Mouse (Mus musculus) frontal cortex, adult 2 months (tissue): ENCODE results near the gene Lypd6. TPM values are rescaled to one million over a fixed set of nuclear protein-coding genes. Genes with fewer than 3 reads are reported as not detected.
A peak's percentile ranks its signal among the peaks of the same experiment; 100 is the strongest.

ENCODE experiments used
- DNase-seq, 2 experiments: peaks; one replicate each; pipeline ENCODE4 v3.0.0; 2022; ENCODE audit warnings: low spot score in 1 of 2; ENCODE audit errors: extremely low spot score in 1 of 2
- polyA plus RNA-seq: library from polyadenylated mRNA; depleted of rRNA; stranded (reverse); fragments of >200 nt; gene quantifications from 2 replicates; pipeline ENCODE4 v1.2.3, GENCODE M21; 2012; rRNA removed

The Lypd6 gene
- polyA plus RNA-seq, 1 experiment: 14.7 TPM

GRCm38 (mm10) chr2:50163608-50164007 lies 97.4 kb downstream of the Lypd6 start:
- DNase-seq: peak in 1 of 2 experiments; percentile 17

- DNase-seq: no peak
Observed at GRCm38 (mm10) chr2:50165277-50165676, 99.0 kb downstream of the Lypd6 start.

- no peak for DNase-seq
Observed at GRCm38 (mm10) chr2:50166082-50166481, 99.9 kb downstream of the Lypd6 start.

- DNase-seq: no peak
Observed at GRCm38 (mm10) chr2:50173730-50174528, 107.7 kb downstream of the Lypd6 start.

DNA sequence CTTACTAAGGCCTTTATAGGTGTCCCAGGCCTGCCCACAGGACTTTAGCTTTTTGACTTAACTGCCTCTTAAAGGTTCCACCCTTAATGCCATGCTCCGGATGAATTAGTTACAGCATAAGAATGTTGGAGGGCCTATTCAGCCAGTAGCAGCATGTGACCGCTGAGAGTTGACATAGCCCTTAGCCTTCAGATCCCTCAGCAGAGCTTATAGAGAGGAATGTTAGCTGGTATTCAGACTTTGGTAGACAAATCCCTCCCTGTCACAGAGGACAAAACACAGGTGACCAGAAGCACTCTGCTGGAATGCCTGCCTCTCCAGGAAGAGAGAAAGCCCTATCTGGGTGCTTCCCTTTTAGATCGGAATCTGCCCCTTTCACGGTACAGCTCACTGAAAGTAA lies 109.5 kb downstream of the Lypd6 start:
- DNase-seq: no peak

GRCm38 (mm10) chr2:50179164-50179563 lies 112.9 kb downstream of the Lypd6 start:
- no peak for DNase-seq

DNA sequence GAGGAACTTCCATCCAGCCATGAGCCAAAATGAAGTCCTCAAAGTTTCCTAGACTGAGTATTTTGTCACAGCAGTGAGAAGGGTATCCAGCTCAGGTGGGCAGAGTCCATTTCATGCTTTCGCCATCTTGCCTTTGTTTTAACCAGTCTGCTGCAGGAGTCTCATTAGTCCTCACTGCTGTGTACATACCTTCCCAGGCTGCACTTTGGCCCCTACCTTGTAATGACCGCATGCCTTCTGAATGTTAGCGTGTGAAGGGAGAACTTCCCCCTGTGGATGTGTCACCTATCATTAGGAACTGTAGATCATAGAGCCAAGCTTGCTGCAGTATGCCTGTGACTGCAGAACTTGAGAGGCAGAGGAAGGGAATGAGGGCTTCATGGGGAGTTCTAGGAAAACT lies 114.2 kb downstream of the Lypd6 start:
- DNase-seq: no peak

DNA sequence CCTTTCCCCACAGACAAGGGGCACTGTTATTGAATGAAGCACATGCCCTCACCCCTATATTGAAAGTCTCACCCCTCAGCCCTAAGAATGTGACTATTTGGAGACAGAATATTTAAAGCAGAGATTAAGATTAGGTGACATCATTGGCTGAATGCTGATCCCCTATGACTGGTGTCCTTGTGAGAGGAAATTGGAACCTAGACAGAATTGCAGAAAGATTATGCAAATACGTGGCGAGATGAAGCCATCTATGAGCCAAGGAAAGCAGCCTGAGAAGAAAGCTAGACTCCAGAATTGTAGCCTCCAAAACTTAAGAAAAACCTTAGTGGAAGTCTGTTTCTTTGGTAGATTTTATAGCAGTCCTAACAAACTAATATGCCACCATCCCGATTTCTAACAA lies 115.1 kb downstream of the Lypd6 start:
- DNase-seq: no peak

- peak in 1 of 2 experiments; percentile 52 for DNase-seq
Observed at GRCm38 (mm10) chr2:50186711-50187405, 120.6 kb downstream of the Lypd6 start.

DNA sequence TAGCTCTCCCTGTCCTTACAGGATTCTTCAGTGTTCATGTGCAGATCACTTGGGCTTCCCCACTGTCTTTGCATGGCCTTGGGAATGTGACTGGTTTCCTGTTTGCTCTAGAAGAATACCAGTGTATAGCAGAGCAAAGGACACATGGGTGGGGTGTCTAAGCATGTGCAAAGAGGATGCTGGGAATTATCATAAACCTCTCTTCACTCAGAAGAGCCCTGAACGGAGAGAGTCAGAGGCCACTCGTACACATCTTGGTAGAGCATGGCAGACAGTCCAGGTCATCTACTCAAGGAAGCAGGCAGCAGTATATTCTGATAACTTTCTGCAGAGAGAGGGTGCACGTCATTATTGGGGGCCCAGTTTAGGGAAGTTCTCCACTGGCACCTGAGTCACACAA lies 122.6 kb downstream of the Lypd6 start:
- DNase-seq: no peak

DNA sequence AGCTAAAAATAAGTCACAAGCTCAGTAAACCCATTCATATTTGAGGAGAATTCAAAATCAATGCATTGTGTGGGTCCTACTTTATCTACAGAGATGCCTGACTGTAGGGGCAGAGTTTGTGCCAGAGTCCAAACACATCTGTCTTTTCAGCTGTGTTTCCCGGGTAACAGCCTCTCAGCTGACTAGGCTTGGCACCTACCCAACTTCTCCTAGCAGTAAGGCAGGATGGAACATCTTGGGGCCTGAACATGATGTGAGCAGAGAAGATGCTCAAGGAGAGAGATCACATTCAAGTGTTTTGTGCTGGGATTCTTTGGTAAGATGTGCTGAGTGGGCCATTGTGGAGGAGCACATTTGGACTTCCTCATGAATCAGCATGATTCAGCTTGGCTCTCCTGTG lies 130.5 kb downstream of the Lypd6 start:
- DNase-seq: peak in 1 of 2 experiments; percentile 66

GRCm38 (mm10) chr2:50197801-50198200 lies 131.6 kb downstream of the Lypd6 start:
- DNase-seq: no peak

GRCm38 (mm10) chr2:50200541-50200940 lies 134.3 kb downstream of the Lypd6 start:
- DNase-seq: no peak

GRCm38 (mm10) chr2:50220574-50220973 lies 154.3 kb downstream of the Lypd6 start:
- no peak for DNase-seq

GRCm38 (mm10) chr2:50225019-50225418 lies 158.8 kb downstream of the Lypd6 start:
- no peak for DNase-seq

GRCm38 (mm10) chr2:50233491-50233890 lies 167.3 kb downstream of the Lypd6 start:
- DNase-seq: peak in 1 of 2 experiments; percentile 5

Other genes with a start within 250 kb of the Lypd6 start
- gene Mmadhc, start 230.4 kb downstream of the Lypd6 start, polyA plus RNA-seq: 51.0 and 53.7 TPM in 2 replicates